Mouse (Mus musculus) mesoderm, embryonic 11.5 days (tissue): ENCODE data around the gene Gfra4.
"Not testable (repeated sequence)": the region's sequence is repeated elsewhere in the genome, so short reads cannot be mapped to it uniquely, and the experiment has no call there.

Source experiments
- DNase-seq: peaks from one replicate; pipeline ENCODE4 v3.0.0-alpha.2; 2012; ENCODE audit warnings: low read depth, low spot score

Gene Gfra4

DNA sequence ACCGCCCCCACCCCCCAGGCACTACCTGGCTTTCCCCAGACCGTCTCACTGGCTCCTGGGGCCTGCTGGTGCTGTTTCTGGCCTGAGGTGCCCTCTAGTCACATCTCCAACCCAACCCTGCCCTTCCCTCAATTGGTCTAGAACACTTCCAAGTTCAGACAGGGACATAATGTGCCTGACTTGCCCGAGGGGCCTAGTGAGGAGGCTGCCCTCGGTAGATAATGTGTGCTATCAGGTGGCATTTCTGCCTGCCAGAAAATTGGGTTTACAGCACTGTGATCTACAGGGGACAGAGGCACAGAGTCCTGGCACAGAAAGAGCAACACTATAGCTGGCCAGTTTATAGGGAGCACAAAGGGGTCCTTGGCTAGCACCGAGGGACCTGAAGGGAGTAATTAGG lies 9.2 kb upstream of the Gfra4 start:
- DNase-seq = no peak

GRCm38 (mm10) chr2:131046025-131046424 lies 3.1 kb upstream of the Gfra4 start:
- DNase-seq = no peak

DNA sequence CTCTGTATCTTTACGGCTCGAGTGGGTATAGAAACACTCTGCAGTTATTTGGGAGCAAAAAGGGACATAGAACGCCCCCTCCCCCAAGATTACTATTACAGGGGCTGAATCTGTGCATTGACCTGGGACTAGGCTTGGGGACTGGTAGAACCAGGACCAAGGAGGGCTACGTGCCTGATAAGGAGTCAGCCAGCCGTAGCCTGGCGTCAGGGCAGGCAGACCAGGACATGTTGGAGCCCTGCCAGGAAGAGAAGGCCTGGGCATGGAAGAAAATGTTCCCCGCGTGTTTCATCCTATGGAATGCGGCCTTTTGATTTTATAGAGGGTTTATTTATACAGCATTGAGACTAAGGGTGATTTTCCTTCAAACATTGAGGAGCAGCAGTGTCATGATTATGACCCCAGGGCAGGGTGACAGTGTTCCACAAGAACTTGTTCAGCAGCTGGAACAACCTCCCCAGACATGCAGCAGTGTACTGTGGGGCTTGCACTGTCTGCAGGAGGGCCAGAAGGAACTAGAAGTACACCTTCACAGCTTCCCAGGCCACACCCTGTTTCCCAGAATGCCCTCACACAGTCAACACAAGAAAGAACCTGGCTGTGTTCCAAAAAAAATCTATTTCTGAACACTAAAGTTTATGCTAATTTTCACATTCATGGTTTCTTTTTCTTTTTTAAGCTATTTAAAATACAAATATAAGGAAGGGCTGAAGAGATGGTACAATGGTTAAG lies 2.3 kb upstream of the Gfra4 start:
- DNase-seq = no peak

- DNase-seq = no peak
Measured at GRCm38 (mm10) chr2:131044354-131044852, 1.5 kb upstream of the Gfra4 start.

DNA sequence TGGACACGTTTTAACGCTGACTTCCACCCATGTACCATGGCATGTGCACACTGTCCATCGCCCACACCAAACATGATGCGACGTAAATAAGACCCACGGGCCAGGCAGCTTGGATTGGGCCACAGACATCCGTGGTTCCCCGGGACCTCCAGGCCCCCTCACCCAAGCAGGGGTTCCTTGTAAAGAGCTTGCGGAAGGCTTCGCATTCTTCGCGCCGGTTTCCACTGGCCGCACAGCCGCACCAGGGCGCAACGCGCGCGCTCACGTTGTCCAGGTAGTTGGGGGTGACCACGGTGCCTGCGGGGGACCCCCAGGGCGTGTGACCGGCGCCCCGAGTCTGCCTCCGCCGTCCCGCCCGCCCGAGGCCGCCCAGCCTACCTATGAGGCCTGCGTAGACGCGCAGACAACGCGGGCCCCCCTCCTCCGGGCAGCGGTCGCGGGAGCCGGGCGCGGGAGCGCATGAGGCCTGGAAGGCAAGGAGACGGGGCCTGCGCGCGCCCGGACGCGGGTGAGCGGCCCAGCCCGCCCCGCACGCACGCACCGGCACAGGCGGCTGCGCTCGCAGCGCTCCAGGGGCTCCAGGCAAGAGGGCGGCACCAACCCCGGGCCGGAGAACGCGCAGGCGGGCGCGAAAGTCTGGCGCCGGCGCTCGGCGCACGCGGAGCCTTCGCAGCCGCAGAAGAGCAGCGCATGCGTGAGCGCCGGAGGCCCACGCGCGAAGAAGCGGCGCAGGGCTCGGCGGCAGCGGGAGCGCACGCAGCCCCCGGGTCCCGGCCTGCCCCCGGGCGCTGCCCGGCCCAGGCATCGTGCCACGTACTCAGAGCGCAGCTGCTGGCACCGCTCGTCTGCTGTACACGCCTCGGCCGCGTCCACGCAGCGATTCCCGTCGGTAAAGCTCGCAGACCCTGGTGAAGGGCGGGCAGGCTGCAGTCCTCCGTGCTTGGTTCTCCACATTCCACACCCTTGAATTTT lies 1.7 kb downstream of the Gfra4 start:
- no peak for DNase-seq

DNA sequence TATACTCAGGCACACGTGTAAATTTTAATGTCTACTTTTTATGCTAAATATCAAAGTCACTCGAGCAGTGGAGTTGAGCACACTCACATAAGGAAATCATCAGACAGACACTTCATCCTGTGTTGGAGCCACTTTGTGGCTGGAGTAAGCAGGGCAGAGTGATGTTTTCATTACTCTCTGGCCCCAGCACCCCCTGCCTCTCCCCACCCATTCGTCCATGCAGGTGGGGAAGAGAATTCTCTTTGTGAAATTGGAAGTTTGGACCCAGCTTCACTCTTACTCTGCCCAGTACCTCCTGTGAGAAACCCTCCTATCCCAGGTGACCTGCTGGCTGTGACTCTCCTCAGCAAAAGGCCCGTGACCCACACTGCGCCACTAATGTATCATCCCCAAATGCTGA lies 4.2 kb downstream of the Gfra4 start:
- DNase-seq = no peak

GRCm38 (mm10) chr2:131038197-131038596 lies 4.7 kb downstream of the Gfra4 start:
- DNase-seq = no peak

DNA sequence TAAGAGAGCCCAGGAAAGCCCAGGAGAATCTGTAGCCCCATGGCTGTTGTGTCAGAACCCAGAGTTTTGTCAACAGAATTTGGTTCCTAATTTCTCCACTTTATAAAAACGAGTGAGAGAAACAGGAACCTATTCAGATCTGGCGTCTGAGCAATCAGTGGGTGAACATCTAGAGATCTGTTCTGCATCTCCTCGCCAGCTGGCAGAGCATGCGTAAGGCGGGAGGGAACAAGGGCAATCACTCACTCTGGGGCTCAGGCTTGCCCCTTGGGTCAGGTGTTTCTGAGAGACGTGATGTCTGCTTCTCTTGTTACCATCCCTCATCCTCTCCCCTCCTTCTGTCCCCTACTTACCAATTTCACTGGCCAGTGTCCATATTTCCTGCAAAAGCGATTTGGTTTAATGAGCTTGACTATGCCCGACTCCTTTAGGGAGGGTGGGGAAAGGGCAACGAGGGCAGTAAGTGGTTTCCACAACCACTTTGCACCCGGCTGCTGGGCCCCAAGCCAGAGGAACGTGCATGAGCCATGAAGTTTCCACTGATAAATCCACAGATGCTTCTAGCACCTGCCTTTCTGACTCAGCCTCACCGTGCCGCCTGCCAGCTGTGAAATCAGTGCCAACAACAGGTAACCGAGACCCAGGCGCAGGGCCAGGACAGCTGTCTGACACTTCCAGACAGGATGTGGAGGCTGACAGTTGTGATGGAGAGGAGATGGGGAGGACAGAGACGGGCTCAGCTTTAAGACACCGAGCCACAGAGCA lies 5.5 kb downstream of the Gfra4 start:
- no peak for DNase-seq

DNA sequence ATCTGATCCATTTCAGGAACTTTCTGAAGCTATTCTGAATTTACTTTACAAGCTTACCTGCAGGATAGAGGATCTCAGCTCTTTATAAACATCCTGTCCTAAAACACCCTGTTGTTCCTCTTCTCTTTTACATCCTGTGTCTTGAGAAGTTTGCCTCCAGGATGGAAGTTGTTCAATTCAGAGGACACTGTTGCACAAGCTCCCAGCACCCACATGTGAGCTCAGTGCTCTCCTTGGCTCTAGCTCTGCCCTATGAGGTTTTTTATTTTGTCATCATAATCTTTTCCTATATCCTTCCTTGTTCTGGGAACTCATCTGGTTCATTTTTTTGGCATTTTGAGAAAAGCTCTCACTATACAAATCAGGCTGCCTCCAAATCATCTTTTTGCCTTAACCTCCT lies 6.1 kb downstream of the Gfra4 start:
- no peak for DNase-seq

GRCm38 (mm10) chr2:131036343-131036742 lies 6.5 kb downstream of the Gfra4 start:
- no peak for DNase-seq

GRCm38 (mm10) chr2:131031406-131031805 lies 11.5 kb downstream of the Gfra4 start:
- not testable (repeated sequence) for DNase-seq

- DNase-seq = no peak
Measured at GRCm38 (mm10) chr2:131030998-131031397, 11.9 kb downstream of the Gfra4 start.

- DNase-seq = no peak
Measured at GRCm38 (mm10) chr2:131030561-131030960, 12.3 kb downstream of the Gfra4 start.

DNA sequence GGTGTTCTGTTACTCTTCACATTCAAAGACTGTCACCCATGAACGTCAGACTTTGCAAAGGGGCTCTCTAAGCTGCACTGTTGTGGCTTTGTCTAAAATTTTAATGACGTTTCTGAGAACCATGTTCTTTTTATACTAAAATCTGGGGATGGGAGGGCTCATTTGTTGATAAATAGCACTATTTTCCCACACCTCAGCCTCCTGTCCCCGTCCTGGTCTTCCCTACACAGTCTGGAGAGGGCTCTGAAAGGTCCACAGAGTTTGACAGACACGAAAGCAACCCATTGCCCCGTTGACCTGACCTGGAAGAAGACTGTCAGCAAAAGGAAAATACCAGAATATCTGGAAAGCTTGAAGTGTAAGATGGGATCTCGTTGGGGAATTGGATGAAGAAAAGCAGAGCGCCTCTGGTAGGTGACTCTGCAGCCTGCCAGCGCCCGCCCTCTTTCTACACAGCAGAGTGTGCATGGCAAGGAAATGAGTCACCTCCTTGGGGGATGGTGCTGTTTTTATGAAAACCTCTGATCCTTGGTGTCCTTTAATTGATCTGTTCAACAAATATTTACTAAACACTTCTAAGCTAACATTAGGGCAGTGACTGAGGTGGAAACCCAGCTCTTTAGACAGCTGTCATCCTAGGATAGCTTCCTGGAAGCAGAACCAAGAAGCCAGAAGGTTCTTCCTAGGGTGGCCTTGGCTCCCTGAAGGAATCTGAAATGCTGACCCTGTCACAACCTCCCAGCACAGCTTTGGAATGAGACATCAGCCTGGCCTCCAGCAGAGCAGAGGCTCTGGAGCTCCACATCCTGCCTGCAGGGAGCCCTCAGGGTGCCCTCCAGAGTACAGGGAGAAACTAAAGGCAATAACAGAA lies 13.6 kb downstream of the Gfra4 start:
- DNase-seq = no peak

GRCm38 (mm10) chr2:131026941-131027340 lies 15.9 kb downstream of the Gfra4 start:
- no peak for DNase-seq

- no peak for DNase-seq
Measured at GRCm38 (mm10) chr2:131025230-131025629, 17.7 kb downstream of the Gfra4 start.

GRCm38 (mm10) chr2:131010566-131010965 lies 32.3 kb downstream of the Gfra4 start:
- no peak for DNase-seq

- DNase-seq = no peak
Measured at GRCm38 (mm10) chr2:131009123-131009522, 33.8 kb downstream of the Gfra4 start.

GRCm38 (mm10) chr2:130992818-130993217 lies 50.1 kb downstream of the Gfra4 start:
- DNase-seq = no peak
